Mouse (Mus musculus) layer of hippocampus, postnatal 36 days (tissue): ENCODE data around the gene Rsl1. TPM values are rescaled to one million over a fixed set of nuclear protein-coding genes. Genes with fewer than 3 reads are reported as not detected.
"Not testable (repeated sequence)": the region's sequence is repeated elsewhere in the genome, so short reads cannot be mapped to it uniquely, and the experiment has no call there.

Experiments
- DNase-seq, 2 experiments: peaks; one replicate each; pipeline ENCODE4 v3.0.0; 2022
- total RNA-seq, 2 experiments: library from RNA; stranded (reverse); gene quantifications; 2 replicates each; pipeline ENCODE4 v1.2.3; 2021

Gene Rsl1
- 1 to 10 TPM; 5.1 to 5.8 TPM for total RNA-seq

DNA sequence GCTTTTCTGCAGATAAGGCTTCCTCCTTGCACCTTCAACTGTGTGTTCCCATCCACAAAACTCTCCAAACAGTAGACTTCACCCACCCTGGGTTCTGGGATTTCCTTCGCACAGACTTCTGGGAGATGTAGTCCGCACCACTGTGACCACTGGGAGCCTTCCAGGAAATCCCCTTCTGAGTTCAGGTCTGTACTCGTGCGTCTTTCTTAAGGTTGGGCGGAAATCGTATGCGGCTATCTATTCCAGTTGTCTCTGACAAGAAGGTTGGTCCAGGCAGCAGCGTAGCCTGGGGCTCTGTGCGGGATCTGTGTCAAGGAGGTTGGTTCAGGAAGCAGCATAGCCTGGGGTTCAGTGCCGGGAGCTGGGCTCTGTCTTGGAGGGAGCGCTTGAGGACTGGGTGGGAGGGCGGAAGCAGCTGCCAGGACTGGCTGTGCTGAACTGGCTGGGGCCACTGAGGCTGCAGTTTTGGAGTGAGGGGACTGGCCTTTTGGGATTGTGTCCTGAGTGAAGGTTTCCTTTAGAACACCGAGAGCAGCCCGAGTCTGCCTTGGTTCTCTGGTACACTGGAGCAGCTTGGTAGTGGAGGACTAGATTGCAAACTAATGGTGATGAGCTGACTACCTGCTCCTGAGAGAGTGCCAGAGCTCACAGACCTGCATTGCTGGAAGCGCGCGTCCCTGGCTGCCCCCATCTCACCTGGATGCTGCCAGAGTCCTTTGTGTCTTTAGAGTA, at the start of gene Rsl1:
Rsl1 (plus strand) TSS at position 192 of the 732 bp plus-strand sequence.
- peak; percentile 74 to 79 for DNase-seq

DNA sequence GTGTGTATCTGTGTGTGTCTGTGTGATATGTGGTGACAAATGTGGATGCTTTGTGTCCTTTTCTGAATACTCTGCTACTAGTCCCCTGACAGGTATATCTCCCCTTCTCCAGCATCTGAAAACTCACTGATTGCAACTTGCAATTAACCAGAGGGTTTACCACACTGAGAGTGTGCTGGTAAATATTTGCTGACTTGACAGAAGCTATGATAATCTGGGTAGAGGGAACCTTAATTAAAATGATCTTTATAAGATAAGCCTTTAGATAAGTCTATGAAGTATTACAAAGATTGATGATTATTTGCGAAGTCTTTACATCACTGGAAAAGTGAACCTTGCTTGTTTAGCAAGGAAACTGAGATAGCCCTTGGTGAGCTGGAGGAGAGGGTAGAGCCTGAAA, 48.5 kb upstream of the Rsl1 start:
- DNase-seq, result no peak

DNA sequence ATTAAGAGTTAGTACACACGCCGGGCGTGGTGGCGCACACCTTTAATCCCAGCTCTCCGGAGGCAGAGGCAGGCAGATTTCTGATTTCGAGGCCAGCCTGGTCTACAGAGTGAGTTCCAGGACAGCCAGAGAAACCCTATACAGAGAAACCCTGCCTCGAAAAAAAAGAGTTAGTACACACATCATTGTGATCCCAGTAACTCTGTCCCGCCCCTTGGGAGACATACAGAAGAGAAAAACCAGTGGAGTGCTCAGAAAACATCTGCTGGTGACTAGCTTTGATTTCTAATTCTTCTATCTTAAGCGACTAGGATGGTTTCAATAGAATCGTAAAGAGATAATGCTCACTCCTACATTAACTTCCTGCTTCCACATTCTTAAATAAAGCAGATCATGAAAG, 45.5 kb upstream of the Rsl1 start:
- not testable (repeated sequence) for DNase-seq

DNA sequence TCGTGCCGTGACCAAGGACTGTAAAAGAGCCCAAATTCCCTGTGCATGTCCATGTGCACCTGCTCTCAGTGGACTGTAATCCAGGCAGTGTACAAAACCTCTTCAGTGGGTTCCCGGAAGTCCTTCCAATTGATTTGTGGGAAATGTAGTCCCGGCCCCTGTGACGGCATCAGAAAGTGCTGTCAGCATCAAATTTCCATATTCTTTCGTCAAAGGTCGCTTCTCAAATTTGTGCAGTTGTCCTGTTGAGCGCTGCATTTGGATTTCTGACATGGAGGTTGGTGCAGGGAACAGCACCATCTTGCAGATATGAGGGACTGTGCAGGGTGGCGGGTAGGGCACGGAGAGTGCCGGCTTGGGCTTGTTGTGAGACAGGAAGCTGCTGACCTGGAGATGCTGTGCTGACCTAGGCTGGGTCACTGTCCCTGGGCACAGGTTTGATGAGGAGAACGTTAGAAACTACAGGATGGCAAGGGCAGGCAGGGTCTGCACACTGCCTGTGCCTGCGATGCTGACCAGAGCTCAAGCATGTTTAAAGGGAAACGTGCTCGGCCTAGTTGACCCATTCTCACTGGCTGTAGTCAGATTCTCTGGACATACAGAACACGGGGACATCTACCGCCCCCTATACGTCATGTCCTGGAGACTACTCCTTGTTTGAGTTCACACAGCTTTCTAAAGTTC, 44.8 kb upstream of the Rsl1 start:
- peak; percentile 85 to 87 for DNase-seq

DNA sequence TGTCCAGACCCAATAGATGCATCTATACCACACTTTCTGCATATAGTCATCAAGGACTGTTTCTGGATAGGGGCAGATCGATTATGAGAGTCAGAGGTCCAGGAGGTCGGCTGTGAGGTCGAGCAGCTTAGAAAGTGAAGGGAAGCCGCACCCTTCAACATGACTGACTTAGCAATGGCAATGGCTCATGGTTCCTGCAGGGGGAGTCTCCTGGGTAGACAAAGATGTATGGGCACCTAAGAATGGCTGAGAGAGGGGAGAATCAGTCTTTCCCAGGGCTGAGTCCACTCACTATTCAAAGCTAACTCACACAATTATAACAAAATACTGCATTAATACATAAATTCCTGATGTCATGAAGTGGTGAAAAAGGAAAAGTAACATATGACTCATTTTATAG, 6.9 kb upstream of the Rsl1 start:
- not testable (repeated sequence) for DNase-seq

DNA sequence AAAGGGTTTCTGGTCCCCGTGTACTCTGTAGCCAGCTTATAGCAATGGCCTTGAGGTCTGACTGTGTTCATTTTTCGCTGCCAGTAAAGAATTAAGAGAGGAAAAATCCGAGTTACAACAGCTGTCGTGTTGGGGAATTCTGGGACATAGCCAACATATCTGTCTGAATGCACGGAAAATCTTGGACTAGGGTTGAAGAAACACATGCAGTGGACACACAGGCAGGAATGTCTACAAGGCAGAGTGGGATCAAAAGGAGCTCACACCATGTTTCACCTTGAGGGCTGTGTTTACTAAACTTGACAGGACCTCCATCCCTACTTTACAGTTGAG, 707 bp downstream of the Rsl1 start:
- DNase-seq, result no peak

DNA sequence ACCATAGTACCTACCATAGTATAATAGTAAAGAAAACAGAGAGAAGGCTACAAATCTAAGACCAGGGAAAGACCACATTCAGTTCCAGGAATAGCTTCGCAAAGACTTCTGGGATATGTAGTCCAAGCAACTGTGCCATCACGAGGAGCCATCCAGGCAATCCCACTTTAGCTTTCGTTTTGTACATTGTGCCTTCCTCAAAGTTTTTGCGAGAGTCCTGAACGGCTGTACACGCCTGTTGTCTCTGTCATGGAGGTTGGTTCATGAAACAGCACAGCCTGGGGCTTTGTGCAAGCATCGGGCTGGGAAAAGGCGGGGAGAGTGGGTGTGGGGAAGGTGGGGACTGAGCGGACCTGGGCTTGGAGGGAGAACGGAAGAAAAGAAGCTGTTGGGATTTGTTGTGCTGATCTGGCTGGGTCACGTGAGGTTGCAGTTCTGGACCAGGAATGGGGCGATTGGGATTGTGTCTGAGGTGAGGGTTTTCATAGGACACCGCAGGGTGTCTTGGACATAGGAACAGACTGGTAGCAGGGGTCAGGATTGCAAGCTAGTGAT, 21.4 kb downstream of the Rsl1 start, which contains the start of gene Zfp455:
Zfp455 (plus strand) TSS at position 167 of the 555 bp plus-strand sequence.
- peak; percentile 63 to 67 for DNase-seq

DNA sequence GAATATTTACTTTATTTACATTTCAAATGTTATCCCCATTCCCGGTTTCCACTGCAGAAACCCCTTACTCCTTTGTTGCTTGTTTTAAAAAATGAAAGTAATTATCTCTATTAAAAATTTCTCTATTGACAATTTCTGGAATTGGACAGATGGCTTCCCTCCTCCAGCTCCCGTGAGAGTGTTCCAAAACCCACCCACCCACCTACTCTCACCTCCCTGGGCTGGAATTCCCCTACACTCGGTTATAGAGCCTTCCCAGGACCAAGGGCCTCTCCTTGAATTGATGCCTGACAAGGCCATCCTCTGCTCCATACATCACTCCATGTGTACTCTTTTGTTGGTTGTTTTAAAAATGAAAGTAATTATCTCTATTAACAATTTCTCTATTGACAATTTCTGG, 28.7 kb downstream of the Rsl1 start:
- DNase-seq, result peak; percentile 14 to 24

DNA sequence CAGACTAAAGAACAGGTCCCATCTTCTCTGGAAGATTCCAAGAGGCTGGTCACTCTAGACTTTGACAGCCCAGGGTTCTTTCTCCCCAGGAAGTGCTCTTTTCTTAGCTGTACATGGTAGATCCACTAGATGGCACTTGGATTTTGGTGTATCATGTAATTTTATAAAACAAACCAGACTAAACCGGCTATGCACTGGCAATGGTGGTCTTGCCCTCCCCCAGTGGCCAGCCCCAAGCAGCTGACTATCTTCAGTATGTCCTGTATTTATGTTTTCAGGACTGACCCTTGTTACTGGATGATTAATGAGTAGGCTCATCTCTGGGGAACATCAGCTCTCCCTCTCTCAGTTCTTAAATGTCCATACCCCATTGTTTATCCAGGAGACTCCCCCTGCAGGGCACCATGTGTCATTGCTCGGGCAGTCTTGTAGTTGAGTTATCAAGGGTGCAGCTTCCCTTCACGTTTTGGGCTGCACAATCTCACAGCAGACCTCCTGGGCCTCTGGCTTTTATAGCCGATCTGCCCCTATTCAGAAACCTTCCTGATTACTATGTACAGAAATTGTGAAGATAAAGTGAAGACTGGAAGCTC, 41.1 kb downstream of the Rsl1 start:
- DNase-seq, result no peak

Other genes starting within 250 kb of the Rsl1 start
- gene Zfp712, start 112.0 kb upstream of the Rsl1 start, total RNA-seq, result 1 to 10 TPM; 4.3 to 5.3 TPM
- 1 to 10 TPM; 2.5 to 2.8 TPM for gene Zfp708, start 75.2 kb upstream of the Rsl1 start, total RNA-seq
- 1 to 10 TPM; 2.3 to 2.5 TPM for gene Gm28557, start 64.6 kb upstream of the Rsl1 start, total RNA-seq
- under 1 TPM; 0.61 to 0.67 TPM for gene Rslcan18, start 56.9 kb upstream of the Rsl1 start, total RNA-seq
- 10 to 100 TPM; 10.8 to 13.4 TPM for gene Zfp759, start 51.5 kb upstream of the Rsl1 start, total RNA-seq
- 1 to 10 TPM; 3.0 to 3.5 TPM for gene Zfp455, start 21.3 kb downstream of the Rsl1 start, total RNA-seq
- gene Zfp458, start 105.3 kb downstream of the Rsl1 start, total RNA-seq, result 10 to 100 TPM; 20.8 to 21.5 TPM
- 1 to 10 TPM; 4.6 to 5.8 TPM for gene Zfp457, start 133.3 kb downstream of the Rsl1 start, total RNA-seq
- gene Zfp595, start 159.4 kb downstream of the Rsl1 start, total RNA-seq, result 1 to 10 TPM; 3.0 to 3.3 TPM
- 1 to 10 TPM; 1.9 to 2.4 TPM for gene Gm28044, start 187.4 kb downstream of the Rsl1 start, total RNA-seq
- gene Zfp953, start 187.4 kb downstream of the Rsl1 start, total RNA-seq, result 1 to 10 TPM in 1 of 2 experiments, under 1 TPM in 1; 1.00 to 1.1 TPM
- gene Gm28041, start 202.6 kb downstream of the Rsl1 start, total RNA-seq, result under 1 TPM; 0.50 to 0.56 TPM
- gene Zfp456, start 202.6 kb downstream of the Rsl1 start, total RNA-seq, result under 1 TPM; 0.77 to 0.88 TPM
- 1 to 10 TPM; 2.4 TPM for gene Zfp429, start 226.6 kb downstream of the Rsl1 start, total RNA-seq
- 1 to 10 TPM; 2.5 to 2.9 TPM for gene Zfp459, start 248.2 kb downstream of the Rsl1 start, total RNA-seq